Mouse (Mus musculus): Measurements from ENCODE around the gene Tet2.

Tet2 gene

GRCm38 (mm10) chr3:133453896-133454295 lies 91.0 kb downstream of the Tet2 start:
- no peak for DNase-seq (ENCODE audit: low spot score in 2 of 2)

DNA sequence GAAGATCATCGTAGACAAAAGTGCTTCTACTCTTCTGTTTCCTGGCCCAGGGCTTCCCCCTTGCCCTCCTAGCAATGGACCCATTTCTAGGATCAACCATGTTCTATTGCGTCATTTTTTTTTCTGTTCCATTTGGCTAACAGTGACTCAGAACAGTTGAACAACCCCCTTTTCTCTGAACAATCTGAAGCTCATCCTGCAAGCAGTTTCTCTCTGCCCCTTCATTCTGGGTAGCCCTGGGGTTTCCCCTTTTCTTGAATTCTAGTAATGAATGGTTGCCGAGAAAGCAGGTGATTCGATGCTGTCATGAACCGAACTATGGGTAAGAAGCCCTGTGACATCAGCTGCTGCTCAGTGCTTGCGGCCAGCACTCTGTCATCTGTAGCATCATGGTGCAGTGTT lies 108.0 kb downstream of the Tet2 start:
- no peak for DNase-seq (ENCODE audit: low spot score in 2 of 2)

DNA sequence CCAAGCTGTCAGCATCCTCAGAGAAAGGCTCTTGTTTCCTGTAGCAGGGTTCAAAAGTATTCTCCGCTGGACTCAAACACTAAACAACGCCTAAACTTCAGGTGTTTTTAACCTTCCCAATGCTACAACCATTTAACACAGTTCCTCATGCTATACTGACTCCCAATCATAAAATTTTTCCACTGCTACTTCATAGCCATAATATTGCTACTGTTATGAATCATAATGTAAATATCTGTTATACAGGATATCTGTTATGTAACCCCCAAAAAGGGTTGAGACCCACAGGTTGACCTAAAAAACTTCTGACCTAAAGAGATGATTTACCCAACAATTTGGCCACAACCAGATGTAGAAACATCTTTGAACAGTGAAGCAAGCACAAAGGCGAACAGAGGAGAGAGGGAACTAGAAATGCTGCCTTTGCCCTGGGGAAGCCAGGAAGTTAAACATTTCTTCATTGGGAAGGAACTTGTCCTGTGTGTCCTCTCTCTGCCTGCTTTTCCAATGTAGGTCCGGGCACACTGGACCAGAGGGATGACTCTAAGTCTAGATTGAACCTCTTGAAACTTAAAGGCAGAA lies 108.6 kb downstream of the Tet2 start:
- no peak for DNase-seq (ENCODE audit: low spot score in 2 of 2)

DNA sequence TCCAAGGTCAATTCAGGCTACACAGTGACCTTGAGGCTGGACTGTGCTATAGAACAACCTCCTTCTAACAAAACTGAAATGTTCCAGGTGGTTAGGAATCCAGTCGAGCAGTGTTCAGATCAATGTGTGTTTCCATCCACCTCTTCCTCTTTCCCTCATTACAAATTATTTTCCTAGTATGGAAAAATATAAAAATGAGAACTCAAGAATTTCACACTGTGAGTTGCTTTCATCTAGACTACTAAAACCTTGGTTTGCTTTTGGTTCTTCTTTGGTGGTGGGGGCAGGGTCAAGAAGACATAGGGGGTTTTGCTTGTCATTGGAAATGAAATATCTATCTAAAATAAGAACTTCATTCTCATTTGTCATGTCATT lies 109.2 kb downstream of the Tet2 start:
- no peak for DNase-seq (ENCODE audit: low spot score in 2 of 2)

- DNase-seq (ENCODE audit: low spot score in 2 of 2) = no peak
These were observed 109.7 kb downstream of the Tet2 start for GRCm38 (mm10) chr3:133435141-133435773.

DNA sequence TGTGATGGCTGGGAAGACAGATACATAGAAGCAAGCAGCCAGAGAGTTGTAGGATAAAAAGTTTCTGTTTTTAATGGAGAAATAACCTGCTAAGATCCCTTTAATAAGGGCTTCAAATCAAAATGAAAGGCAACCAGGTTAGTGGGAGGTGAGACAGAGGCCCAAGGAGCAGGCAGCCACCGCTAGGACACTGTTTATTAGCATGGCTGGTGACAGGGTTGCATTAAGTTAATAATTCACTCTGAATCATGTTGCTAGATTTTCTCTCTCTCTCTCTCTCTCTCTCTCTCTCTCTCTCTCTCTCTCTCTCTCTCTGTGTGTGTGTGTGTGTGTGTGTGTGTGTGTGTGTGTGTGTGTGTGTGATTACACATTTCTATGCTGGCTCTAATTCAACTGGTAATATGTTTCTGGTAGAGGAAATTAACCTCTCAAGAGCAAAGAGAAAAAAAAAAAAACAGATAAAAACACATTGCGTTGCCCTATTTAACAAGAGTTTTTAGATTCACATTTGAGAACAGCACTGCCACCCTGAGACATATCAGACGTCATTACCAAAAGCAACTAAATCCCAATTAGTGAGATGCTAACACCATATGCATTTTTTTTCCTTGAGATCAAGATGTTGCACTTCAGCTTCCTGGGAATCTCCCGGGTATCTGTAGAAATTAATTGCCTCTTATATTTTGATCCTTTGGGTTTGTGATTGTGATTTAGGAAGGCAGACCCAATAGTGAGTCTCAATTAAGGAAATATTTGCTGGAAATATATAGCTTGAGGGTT lies 115.4 kb downstream of the Tet2 start:
- no peak for DNase-seq (ENCODE audit: low spot score in 2 of 2)

- DNase-seq (ENCODE audit: low spot score in 2 of 2) = no peak
These were observed 116.9 kb downstream of the Tet2 start for GRCm38 (mm10) chr3:133428003-133428402.

DNA sequence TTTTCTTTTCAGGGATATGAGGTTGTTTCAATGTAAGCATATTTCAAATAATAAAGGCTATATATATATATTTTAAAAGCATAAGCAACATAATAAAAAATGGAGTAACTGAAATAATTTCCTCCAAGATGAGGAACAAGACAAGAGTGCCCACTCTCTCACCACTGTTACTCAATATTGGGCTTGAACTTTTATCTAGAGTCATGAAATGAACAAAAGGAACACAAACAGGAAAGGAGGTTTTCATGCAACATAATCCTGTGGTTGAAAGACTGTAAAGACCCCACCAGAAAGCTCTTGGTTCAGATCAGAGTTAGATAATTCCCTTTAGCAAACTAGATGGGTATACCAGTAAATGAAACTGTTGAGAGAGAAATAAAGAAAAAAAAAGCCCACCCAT lies 121.9 kb downstream of the Tet2 start:
- DNase-seq (ENCODE audit: low spot score in 2 of 2) = no peak

DNA sequence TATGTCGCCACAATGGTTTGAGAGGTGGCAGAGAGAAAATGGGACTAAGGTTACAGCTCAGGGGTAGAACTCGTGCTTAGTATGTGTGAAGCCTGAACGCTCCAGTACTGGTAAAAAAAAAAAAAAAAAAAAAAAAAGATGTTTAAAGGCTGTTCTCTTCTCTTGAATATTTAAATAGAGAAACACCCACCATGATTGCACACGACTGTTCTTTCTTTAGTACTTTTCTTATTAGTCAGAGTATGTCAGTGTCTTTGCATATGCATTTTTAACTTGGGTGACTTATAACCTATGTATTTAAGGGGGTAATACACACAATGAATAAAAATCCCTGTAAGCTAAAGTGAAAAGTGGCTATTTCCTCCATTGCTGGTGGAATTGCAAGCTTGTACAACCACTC lies 130.2 kb downstream of the Tet2 start:
- no peak for DNase-seq (ENCODE audit: low spot score in 2 of 2)

Data from thymus, postnatal 10 days (tissue).